Mouse (Mus musculus) thymus, postnatal 14 days (tissue): ENCODE results near the gene Tmed2.
A peak's percentile ranks its signal among the peaks of the same experiment; 100 is the strongest.
"Not testable (repeated sequence)": the region's sequence is repeated elsewhere in the genome, so short reads cannot be mapped to it uniquely, and the experiment has no call there.

Experiments
- DNase-seq: peaks from one replicate; pipeline ENCODE4 v3.0.0; 2021

Gene Tmed2

GRCm38 (mm10) chr5:124582515-124582914 lies 42.0 kb downstream of the Tmed2 start:
- no peak for DNase-seq

GRCm38 (mm10) chr5:124592768-124593167 lies 52.3 kb downstream of the Tmed2 start:
- DNase-seq, result no peak

- DNase-seq, result peak; percentile 60
These were observed 58.0 kb downstream of the Tmed2 start for GRCm38 (mm10) chr5:124598224-124599174.

DNA sequence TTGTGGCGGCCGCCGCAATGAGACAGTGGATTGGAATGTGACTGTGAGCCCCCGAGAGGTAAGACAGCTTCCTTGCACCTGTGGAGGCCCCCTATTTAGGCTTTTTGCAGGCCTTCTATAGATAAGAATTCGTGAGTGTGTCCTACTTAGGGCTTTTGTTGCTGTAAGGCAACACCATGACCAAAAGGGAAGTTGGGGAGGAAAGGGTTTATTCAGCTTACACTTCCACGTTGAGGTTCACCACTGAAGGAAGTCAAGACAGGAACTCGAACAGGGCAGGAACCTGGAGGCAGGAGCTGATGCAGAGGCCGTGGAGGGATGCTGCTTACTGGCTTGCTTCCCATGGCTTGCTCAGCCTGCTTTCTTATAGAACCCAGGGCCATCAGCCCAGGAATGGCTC lies 59.2 kb downstream of the Tmed2 start:
- DNase-seq, result not testable (repeated sequence)
